Mouse (Mus musculus) liver, embryonic 13.5 days (tissue): ENCODE measurements around the gene Fbxl17. TPM values are rescaled to one million over a fixed set of nuclear protein-coding genes. Genes with fewer than 3 reads are reported as not detected.

ENCODE experiments used
- ATAC-seq: fragments of 200-750 bp; cut with Nextera tagmentation; 2 replicates; pipeline ENCODE4 v1.8.0; 2017; ENCODE audit warnings: low read depth, mild to moderate bottlenecking, moderate number of reproducible peaks, moderate library complexity
- DNase-seq: peaks from one replicate; pipeline ENCODE4 v3.0.0; 2022
- H3K27ac ChIP-seq: fragments of 300-500 bp; sonication (generic); 2 replicates; pipeline ENCODE4 v1.5.1; 2015; ENCODE audit warnings: moderate library complexity, mild to moderate bottlenecking, inconsistent platforms
- H3K27me3 ChIP-seq: fragments of 300-500 bp; sonication (generic); 2 replicates; pipeline ENCODE4 v1.6.1; 2015; ENCODE audit warnings: mild to moderate bottlenecking, inconsistent platforms
- H3K36me3 ChIP-seq: fragments of 300-500 bp; sonication (generic); 2 replicates; pipeline ENCODE4 v1.6.1; 2015; ENCODE audit warnings: mild to moderate bottlenecking, inconsistent platforms
- H3K4me1 ChIP-seq: fragments of 300-500 bp; sonication (generic); replicated peaks from 2 replicates; pipeline ENCODE4 v1.6.1; 2015; ENCODE audit warnings: inconsistent platforms
- H3K4me2 ChIP-seq: fragments of 300-500 bp; sonication (generic); 2 replicates; pipeline ENCODE4 v1.6.1; 2015; ENCODE audit warnings: inconsistent platforms, mild to moderate bottlenecking, moderate library complexity
- H3K4me3 ChIP-seq: fragments of 300-500 bp; sonication (generic); replicated peaks from 2 replicates; pipeline ENCODE4 v1.5.1; 2015; ENCODE audit warnings: mild to moderate bottlenecking, inconsistent platforms
- H3K9ac ChIP-seq: fragments of 300-500 bp; sonication (generic); 2 replicates; pipeline ENCODE4 v1.6.1; 2015; ENCODE audit warnings: mild to moderate bottlenecking, inconsistent platforms
- H3K9me3 ChIP-seq: fragments of 300-500 bp; sonication (generic); replicated peaks from 2 replicates; pipeline ENCODE4 v1.6.1; 2016; ENCODE audit warnings: inconsistent platforms
- WGBS: fragments of 180-500 bp; shearing (Covaris S2); methylation state at CpG from one replicate; pipeline ENCODE4 v1.1.7; 2015; ENCODE audit not compliant: insufficient replicate concordance; 5-methylcytosine and 5-hydroxymethylcytosine counted together
- polyA plus RNA-seq: library from polyadenylated mRNA; unstranded; fragments of >200 nt; fragmentation: Nextera tagmentation; extraction: Ambion mirVana; gene quantifications from 2 replicates; pipeline ENCODE4 v1.2.1, GENCODE M21; 2015

Fbxl17 gene
- polyA plus RNA-seq, 1 experiment from 2014 or later: 1.7 TPM

GRCm38 (mm10) chr17:63498182-63498716, 1.6 kb downstream of the Fbxl17 start:
- peak overlapping the region; percentile 69 for H3K27ac ChIP-seq
- WGBS: 16% methylated on average over 6 of the region's 6 CpGs
- ATAC-seq (no peak), DNase-seq (no peak)
- peak overlapping the region; percentile 97 for H3K4me2 ChIP-seq
- H3K9me3 ChIP-seq: no peaks in the 10 kb centered on the region
- H3K36me3 ChIP-seq: no peaks in the 10 kb centered on the region
- peak overlapping the region; percentile 96 for H3K9ac ChIP-seq
- peak overlapping the region; percentile 90 for H3K4me3 ChIP-seq
- no peaks in the 10 kb centered on the region for H3K27me3 ChIP-seq
- peaks cover 61% of the 10 kb centered on the region for H3K4me1 ChIP-seq

GRCm38 (mm10) chr17:63497206-63497731, 2.5 kb downstream of the Fbxl17 start:
- Histone ChIP-seq H3K9me3 (no peaks in the 10 kb centered on the region), H3K9ac (peak overlapping the region; percentile 96), H3K4me1 (peaks cover 68% of the 10 kb centered on the region), H3K27ac (peak overlapping the region; percentile 69), H3K4me3 (peak overlapping the region; percentile 90), H3K36me3 (no peaks in the 10 kb centered on the region), H3K27me3 (no peaks in the 10 kb centered on the region), H3K4me2 (peak overlapping the region; percentile 97)
- WGBS: 44% methylated on average over 6 of the region's 6 CpGs
- DNase-seq: peak; percentile 20
- ATAC-seq: peak; percentile 17

DNA sequence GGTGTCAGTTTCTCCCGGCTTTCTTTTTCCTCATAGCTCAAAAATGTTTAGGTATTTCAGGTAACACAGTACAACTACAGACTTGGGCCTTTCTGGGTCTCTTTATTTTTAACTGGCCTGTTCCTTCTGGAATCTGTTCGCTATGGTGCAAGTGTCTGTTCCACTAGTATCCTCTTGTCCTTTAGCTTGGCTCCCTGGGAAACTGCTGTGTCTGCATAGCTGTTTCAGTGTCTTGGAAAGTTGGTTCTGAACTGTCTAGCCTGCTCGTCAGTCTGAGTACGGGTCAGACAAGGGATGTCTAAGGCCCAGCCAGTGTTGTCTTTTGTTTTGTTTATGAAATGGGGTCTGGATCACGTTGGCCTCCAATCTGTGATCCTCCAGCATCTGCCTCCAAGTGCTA, 3.7 kb downstream of the Fbxl17 start:
- H3K4me1 ChIP-seq: peaks cover 65% of the 10 kb centered on the region

DNA sequence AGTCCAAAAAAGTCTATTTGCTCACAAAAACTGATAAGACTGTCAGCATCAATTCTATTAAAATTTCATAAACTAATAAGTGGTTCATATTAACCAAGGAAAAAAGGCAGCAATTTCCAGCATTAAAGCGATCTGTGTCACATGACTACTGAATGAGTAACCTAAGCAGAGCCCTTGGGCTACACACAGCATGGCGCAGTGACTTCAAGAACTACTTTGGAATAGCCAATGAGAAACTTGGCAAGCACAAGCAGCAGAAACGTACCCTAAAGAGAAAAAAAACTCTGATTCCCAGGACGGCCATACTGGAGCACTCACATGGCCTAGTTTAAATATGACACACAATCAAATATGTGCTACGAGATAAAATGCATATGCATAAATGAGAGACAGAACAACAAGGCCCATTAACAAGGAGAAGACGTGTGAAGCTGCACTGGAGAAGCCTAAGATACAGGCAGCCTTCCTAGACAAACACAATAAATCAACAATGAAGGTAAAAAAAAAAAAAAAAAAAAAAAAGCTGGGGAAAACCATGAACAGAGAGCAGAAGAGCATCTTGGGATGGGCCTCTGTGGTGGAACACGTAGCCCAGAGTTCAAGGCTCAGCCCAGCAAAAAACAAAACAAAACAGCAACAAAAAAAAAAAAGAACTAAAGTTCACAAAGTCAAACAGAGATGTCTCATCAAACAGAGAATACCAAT, 5.8 kb downstream of the Fbxl17 start:
- no peak for DNase-seq
- Histone ChIP-seq H3K4me1 (peaks cover 58% of the 10 kb centered on the region), H3K36me3 (peaks cover 14% of the 10 kb centered on the region), H3K4me2 (no peak overlapping the region), H3K9ac (no peak overlapping the region), H3K27me3 (no peaks in the 10 kb centered on the region), H3K27ac (no peak overlapping the region), H3K4me3 (no peak overlapping the region), H3K9me3 (no peaks in the 10 kb centered on the region)
- WGBS: 72% methylated on average over 7 of the region's 7 CpGs
- no peak for ATAC-seq

More for the DNA sequence above, 3.7 kb downstream of the Fbxl17 start:
- H3K27ac ChIP-seq: peak overlapping the region; percentile 57; the same call in 1 of the 2 replicates
- H3K36me3 ChIP-seq: no peaks in the 10 kb centered on the region
- no peaks in the 10 kb centered on the region for H3K9me3 ChIP-seq
- WGBS: 64% methylated on average over 5 of the region's 5 CpGs
- no peak overlapping the region for H3K9ac ChIP-seq
- no peak overlapping the region for H3K4me3 ChIP-seq
- ATAC-seq: no peak
- DNase-seq: no peak
- no peak overlapping the region for H3K4me2 ChIP-seq
- no peaks in the 10 kb centered on the region for H3K27me3 ChIP-seq

DNA sequence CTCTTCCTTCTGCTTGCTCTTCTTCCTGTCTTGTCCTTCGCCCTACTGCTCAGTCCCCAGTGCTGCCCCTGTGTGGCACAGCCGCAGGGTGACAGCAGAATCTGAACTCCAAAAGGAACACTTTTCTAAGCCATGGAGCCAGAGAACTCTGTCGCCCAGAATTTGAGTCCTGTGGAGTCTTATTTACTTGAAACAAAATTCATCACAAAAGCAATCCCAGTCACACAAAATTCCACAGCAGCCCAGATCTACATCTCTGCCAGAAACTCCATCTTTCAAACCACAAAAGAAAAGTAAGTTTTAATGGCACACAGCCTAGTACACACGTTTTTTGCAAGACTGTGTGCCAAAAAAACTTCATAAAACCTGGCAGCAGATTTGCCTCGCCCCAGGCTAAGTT, 6.5 kb downstream of the Fbxl17 start:
- no peak for DNase-seq
- no peak overlapping the region for H3K4me3 ChIP-seq
- no peak overlapping the region for H3K27ac ChIP-seq
- H3K36me3 ChIP-seq: peaks cover 18% of the 10 kb centered on the region
- 42% methylated on average over 5 of the region's 5 CpGs for WGBS
- peaks cover 51% of the 10 kb centered on the region for H3K4me1 ChIP-seq
- H3K9ac ChIP-seq: no peak overlapping the region
- no peaks in the 10 kb centered on the region for H3K27me3 ChIP-seq
- ATAC-seq: no peak
- peak overlapping the region; percentile 12; the same call in 1 of the 2 replicates for H3K4me2 ChIP-seq
- H3K9me3 ChIP-seq: no peaks in the 10 kb centered on the region

DNA sequence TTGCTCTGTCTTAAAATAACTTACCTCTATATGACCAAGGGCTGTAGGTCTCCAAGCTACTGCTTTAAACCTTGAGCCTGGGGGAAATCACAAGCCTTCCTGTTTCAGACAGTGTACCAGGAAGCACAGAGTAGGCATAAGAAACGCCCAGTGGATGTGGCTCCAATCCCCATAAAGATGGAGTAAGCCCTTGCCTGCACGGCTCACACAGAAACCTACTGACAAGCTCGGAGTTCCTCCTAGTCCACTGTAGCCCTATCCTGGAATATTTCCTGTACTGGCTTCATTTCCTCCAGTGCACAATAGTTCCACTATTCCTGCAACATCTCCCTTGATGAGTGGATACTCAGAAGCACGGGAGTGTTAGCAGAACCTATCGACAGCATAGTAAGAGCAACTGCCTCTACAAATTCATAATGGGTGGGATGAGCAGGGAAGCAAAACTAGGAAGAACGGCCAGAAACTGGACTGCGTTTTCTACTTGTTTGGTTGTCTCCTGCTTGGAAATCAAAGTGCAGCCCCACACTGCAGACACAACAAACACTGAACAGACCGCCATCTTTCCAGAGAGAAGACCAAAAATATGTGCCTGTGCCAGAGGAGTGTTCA, 7.0 kb downstream of the Fbxl17 start:
- DNase-seq (no peak), ATAC-seq (no peak; the same call in 1 of the 2 replicates)
- H3K9me3 ChIP-seq: no peaks in the 10 kb centered on the region
- H3K9ac ChIP-seq: no peak overlapping the region
- H3K4me1 ChIP-seq: peaks cover 46% of the 10 kb centered on the region
- H3K4me3 ChIP-seq: no peak overlapping the region
- no peaks in the 10 kb centered on the region for H3K27me3 ChIP-seq
- WGBS: 60% methylated on average over 8 of the region's 8 CpGs
- peaks cover 18% of the 10 kb centered on the region for H3K36me3 ChIP-seq
- H3K4me2 ChIP-seq: peak overlapping the region; percentile 12; the same call in 1 of the 2 replicates
- 0 out of 2 replicates have a peak overlapping the region, but pooled peaks have one; percentile 50 for H3K27ac ChIP-seq

GRCm38 (mm10) chr17:63489525-63489924, 10.3 kb downstream of the Fbxl17 start:
- ATAC-seq (no peak), DNase-seq (no peak)

GRCm38 (mm10) chr17:63467866-63468265, 32.0 kb downstream of the Fbxl17 start:
- Histone ChIP-seq H3K4me1 (no peaks in the 10 kb centered on the region; the same call in 1 of the 2 replicates), H3K27ac (no peak overlapping the region), H3K4me2 (no peak overlapping the region), H3K36me3 (no peaks in the 10 kb centered on the region), H3K9ac (no peak overlapping the region), H3K9me3 (no peaks in the 10 kb centered on the region), H3K4me3 (no peak overlapping the region), H3K27me3 (no peaks in the 10 kb centered on the region)
- WGBS: 5% methylated on average over 6 of the region's 6 CpGs
- no peak for ATAC-seq
- DNase-seq: peak; percentile 22

More at GRCm38 (mm10) chr17:63489525-63489924, 10.3 kb downstream of the Fbxl17 start:
- H3K27ac ChIP-seq: no peak overlapping the region
- no peak overlapping the region for H3K9ac ChIP-seq
- H3K27me3 ChIP-seq: no peaks in the 10 kb centered on the region
- H3K36me3 ChIP-seq: peaks cover 32% of the 10 kb centered on the region
- WGBS: 79% methylated on average over 4 of the region's 4 CpGs
- no peak overlapping the region for H3K4me2 ChIP-seq
- no peak overlapping the region for H3K4me3 ChIP-seq
- H3K9me3 ChIP-seq: no peaks in the 10 kb centered on the region
- H3K4me1 ChIP-seq: peaks cover 18% of the 10 kb centered on the region

DNA sequence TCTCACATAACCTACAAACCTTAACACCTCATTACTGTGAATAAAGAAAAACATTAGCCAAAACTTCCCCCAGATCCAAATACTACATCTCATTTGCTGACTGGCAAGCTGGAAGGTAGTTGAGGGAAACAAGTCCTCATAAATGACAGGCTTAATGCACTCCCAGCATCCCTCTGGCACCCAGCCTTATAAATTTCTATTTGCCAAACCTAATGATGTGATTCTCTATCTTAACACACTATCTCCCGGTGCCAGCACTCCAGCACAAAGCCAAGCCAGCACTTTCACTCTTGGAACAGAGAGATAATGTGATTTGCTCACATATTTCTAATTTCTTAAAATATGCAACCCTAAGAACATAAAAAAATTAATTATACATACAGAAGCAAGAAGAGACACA, 34.6 kb downstream of the Fbxl17 start:
- no peak overlapping the region for H3K9ac ChIP-seq
- ATAC-seq: no peak
- 59% methylated on average over 1 of the region's 1 CpGs for WGBS
- no peak overlapping the region for H3K27ac ChIP-seq
- H3K9me3 ChIP-seq: no peaks in the 10 kb centered on the region
- no peak overlapping the region for H3K4me2 ChIP-seq
- no peaks in the 10 kb centered on the region; the same call in 1 of the 2 replicates for H3K4me1 ChIP-seq
- no peak overlapping the region for H3K4me3 ChIP-seq
- no peaks in the 10 kb centered on the region for H3K36me3 ChIP-seq
- H3K27me3 ChIP-seq: no peaks in the 10 kb centered on the region
- no peak for DNase-seq

- no peak for DNase-seq
- ATAC-seq: no peak
- Histone ChIP-seq H3K27me3 (no peaks in the 10 kb centered on the region), H3K27ac (no peak overlapping the region), H3K4me2 (no peak overlapping the region), H3K4me3 (no peak overlapping the region), H3K4me1 (no peaks in the 10 kb centered on the region; the same call in 1 of the 2 replicates), H3K36me3 (peaks cover 3% of the 10 kb centered on the region), H3K9ac (no peak overlapping the region), H3K9me3 (no peaks in the 10 kb centered on the region)
- WGBS: 81% methylated on average over 7 of the region's 7 CpGs
These were observed 37.3 kb downstream of the Fbxl17 start for GRCm38 (mm10) chr17:63462512-63462911.

DNA sequence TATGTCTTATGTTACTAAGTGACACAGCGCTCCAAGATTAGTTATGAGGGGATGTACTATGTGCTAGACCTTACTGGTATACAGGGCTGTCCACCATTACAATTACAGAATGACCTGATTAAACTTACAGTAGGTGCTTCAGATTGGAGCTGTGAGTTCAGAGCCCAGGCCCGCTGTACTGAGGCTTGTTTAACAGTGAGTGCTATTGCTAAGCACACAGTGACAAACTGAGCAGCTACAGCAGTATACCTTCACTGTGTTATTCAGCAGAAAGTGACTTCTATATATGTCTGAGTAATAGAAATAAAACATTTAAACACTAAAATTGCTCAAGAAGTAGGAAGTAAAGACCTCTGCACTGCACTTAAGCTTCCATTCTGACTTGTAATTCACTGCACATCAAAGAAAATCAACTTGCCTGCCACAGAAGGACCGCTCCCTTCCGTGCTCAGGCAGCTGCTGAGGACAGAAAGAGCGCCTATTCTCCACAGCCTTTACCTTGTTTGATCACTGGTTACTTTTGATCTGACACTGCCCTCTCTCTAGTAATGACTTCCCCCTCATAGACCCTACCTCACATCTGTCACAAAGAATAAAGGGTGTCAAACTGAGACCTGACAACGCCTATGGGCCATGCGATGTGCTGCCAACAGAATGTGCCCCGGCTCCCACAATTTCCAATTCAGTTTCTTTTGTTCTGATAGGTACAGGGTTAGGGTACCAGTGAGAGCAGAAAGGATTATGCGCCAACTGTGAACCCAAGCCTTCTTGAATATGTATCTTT, 39.9 kb downstream of the Fbxl17 start:
- no peak overlapping the region for H3K4me2 ChIP-seq
- no peaks in the 10 kb centered on the region; the same call in 1 of the 2 replicates for H3K4me1 ChIP-seq
- H3K9me3 ChIP-seq: no peaks in the 10 kb centered on the region
- H3K27me3 ChIP-seq: no peaks in the 10 kb centered on the region
- H3K36me3 ChIP-seq: peaks cover 3% of the 10 kb centered on the region
- no peak overlapping the region for H3K27ac ChIP-seq
- no peak overlapping the region for H3K9ac ChIP-seq
- no peak for DNase-seq
- no peak overlapping the region for H3K4me3 ChIP-seq
- no peak for ATAC-seq
- 84% methylated on average over 9 of the region's 9 CpGs for WGBS
